9 mouse cellular contexts compared by ENCODE assay signal in genomic region chr10:93430915-93431522, GRCm38 (mm10). TPM values are rescaled to one million over a fixed set of nuclear protein-coding genes. Genes with fewer than 3 reads are reported as not detected.
DNase-seq lines count a peak whose midpoint lies in the region; ATAC-seq and TF ChIP-seq lines count a peak whose summit lies in the region.
"Had no signal": no experiment of that assay in that cellular context is flagged by ENCODE, and none has a peak within 500 bp of the region (broad histone marks: within the 10 kb centered on the region; RNA-seq: fewer than 3 reads in every experiment).

No protein-coding gene starts in this region.

- peak; percentile 36; the same call in 1 of the 2 replicates for ATAC-seq in heart, postnatal 0 days (ENCODE audit: insufficient read depth, low read depth)

- no peaks in the 10 kb centered on the region for H3K9me3 ChIP-seq in heart, postnatal 0 days (replicated peaks; ENCODE audit: control insufficient read depth, low read length)

- no peak overlapping the region for H3K9ac ChIP-seq in heart, postnatal 0 days (replicated peaks; ENCODE audit: low read depth, low read length)

- WGBS in heart, postnatal 0 days = 18% methylated on average over 22 of the region's 22 CpGs

- H3K27ac ChIP-seq in gastrocnemius, adult 2 months = peak overlapping the region; percentile 59
- H3K27ac ChIP-seq in heart, postnatal 0 days (ENCODE audit: low read depth) = peak overlapping the region; percentile 64
- H3K27ac ChIP-seq: macrophage had no signal

- H3ac ChIP-seq in myocyte (ENCODE audit: control insufficient read depth, insufficient read length) = no peak overlapping the region

- intact Hi-C loops in gastrocnemius, adult 2 months (cut with DNase I) = no loop called here

- no peaks in the 10 kb centered on the region for H3K27me3 ChIP-seq in heart, postnatal 0 days (ENCODE audit: control insufficient read depth, insufficient read depth, low read length)
- no peaks in the 10 kb centered on the region for H3K27me3 ChIP-seq in myocyte (ENCODE audit: control insufficient read depth, insufficient read depth, insufficient read length)

- peak overlapping the region; percentile 62 for H3K4me3 ChIP-seq in gastrocnemius, adult 2 months
- peak overlapping the region; percentile 14 for H3K4me3 ChIP-seq in heart, postnatal 0 days (ENCODE audit: low read depth, low read length)
- H3K4me3 ChIP-seq in myocyte = no peak overlapping the region

- H3K4me1 ChIP-seq in heart, postnatal 0 days (ENCODE audit: control insufficient read depth, insufficient read depth) = peaks cover 26% of the 10 kb centered on the region

- no peak for TF ChIP-seq POLR2A in myocyte (IDR thresholded peaks at IDR 0.05; ENCODE audit: insufficient read length, low read depth)

- peak overlapping the region; percentile 52 for H3K4me2 ChIP-seq in heart, postnatal 0 days (ENCODE audit: low read depth, low read length)
- H3K4me2 ChIP-seq in myocyte (ENCODE audit: low read depth) = peak overlapping the region; percentile 67

- peak; percentile 48 for DNase-seq in gastrocnemius, adult 2 months
- no peak for DNase-seq in gastrocnemius, adult 8-10 months (ENCODE audit: low spot score in 2 of 2)
- peak; percentile 49 to 63 for DNase-seq in adrenal gland, postnatal 36 days
- no peak for DNase-seq in heart, postnatal 0 days (ENCODE audit: low spot score)
- peak; percentile 40 for DNase-seq in liver
- DNase-seq in spleen, adult 18-20 months = no peak
- no peak for DNase-seq in urinary bladder, postnatal 36 days (ENCODE audit: low spot score in 2 of 2)

- H3K79me2 ChIP-seq in myocyte (ENCODE audit: control insufficient read depth, insufficient read depth) = no peaks in the 10 kb centered on the region

- no peak for TF ChIP-seq EP300 in heart, postnatal 0 days (IDR thresholded peaks at IDR 0.05; ENCODE audit: low read depth)

- TF ChIP-seq CTCF in gastrocnemius, adult 2 months (IDR thresholded peaks at IDR 0.05) = no peak
- TF ChIP-seq CTCF in heart, postnatal 0 days (IDR thresholded peaks at IDR 0.05; ENCODE audit: low read depth) = no peak

- H3K36me3 ChIP-seq in heart, postnatal 0 days (replicated peaks; ENCODE audit: control insufficient read depth, insufficient read depth, low read length) = no peaks in the 10 kb centered on the region
- H3K36me3 ChIP-seq in myocyte (ENCODE audit: control insufficient read depth, insufficient read depth) = no peaks in the 10 kb centered on the region

TF ChIP-seq in myocyte, 11 proteins besides CTCF, POLR2A, EP300 and RAD21:
- no peak for TF ChIP-seq MYOD1 (IDR thresholded peaks at IDR 0.05; ENCODE audit: control insufficient read depth in 1 of 3, insufficient read length in 2 of 3, low read depth in 2 of 3)
- TF ChIP-seq CEBPB (IDR thresholded peaks at IDR 0.05; ENCODE audit: insufficient read depth, poor library complexity, severe bottlenecking) = no peak
- peak in 1 of 3 experiments; percentile 22 for TF ChIP-seq MYOG (IDR thresholded peaks at IDR 0.05; ENCODE audit: control insufficient read depth in 1 of 3, insufficient read depth in 1 of 3, insufficient read length in 2 of 3, low read depth in 2 of 3)
- no peak for TF ChIP-seq REST (IDR thresholded peaks at IDR 0.05; ENCODE audit: insufficient read depth, insufficient read length)

RNA-seq across cellular contexts. Expression of gene Lta4h, which starts 22.2 kb away (rescaled TPM):
- total RNA-seq in gastrocnemius, adult 2 months (2021) = 10 to 100 TPM; 25.4 to 26.7 TPM
- total RNA-seq in gastrocnemius, adult 8-10 months (2022) = 10 to 100 TPM; 22.4 to 27.2 (median 26.6) TPM
- total RNA-seq in adrenal gland, postnatal 36 days (2021) = 10 to 100 TPM; 59.8 to 61.4 TPM
- 92.1 and 126 TPM in 2 replicates for total RNA-seq in heart, postnatal 0 days (2014; rRNA removed; ENCODE audit: low replicate concordance)
- 137 and 144 TPM in 2 replicates for polyA plus RNA-seq in heart, postnatal 0 days (2015; fragmentation: Nextera tagmentation; extraction: Ambion mirVana)
- 73.9 TPM for polyA plus RNA-seq in myocyte (2012; fragmentation: generic; extraction: Trizol)

RNA-seq across cellular contexts. Expression of gene Hal, which starts 57.5 kb away (rescaled TPM):
- under 1 TPM; 0.05 to 0.25 TPM for total RNA-seq in gastrocnemius, adult 2 months (2021)
- under 1 TPM in 2 of 4 experiments, not detected in 2; 0.13 to 0.51 TPM for total RNA-seq in gastrocnemius, adult 8-10 months (2022)
- total RNA-seq in adrenal gland, postnatal 36 days (2021) = under 1 TPM; 0.23 to 0.63 TPM
- total RNA-seq in heart, postnatal 0 days (2014; rRNA removed; ENCODE audit: low replicate concordance) = not detected in 2 replicates
- polyA plus RNA-seq in heart, postnatal 0 days (2015; fragmentation: Nextera tagmentation; extraction: Ambion mirVana) = not detected in 2 replicates
- polyA plus RNA-seq in myocyte (2012; fragmentation: generic; extraction: Trizol) = 0.11 TPM

Comparison
In these comparisons a context has a peak if more than half of its experiments do, and no peak if none do; other contexts are left out.
1. DNase-seq: peak in gastrocnemius, adult 2 months (single experiment), adrenal gland, postnatal 36 days (2 of 2) and liver (single experiment); none in gastrocnemius, adult 8-10 months (0 of 2), heart, postnatal 0 days (single experiment), spleen, adult 18-20 months (0 of 2) and urinary bladder, postnatal 36 days (0 of 2).